Mouse (Mus musculus): ENCODE measurements around the gene Lrrk1. TPM values are rescaled to one million over a fixed set of nuclear protein-coding genes. Genes with fewer than 3 reads are reported as not detected.

Lrrk1 gene
- total RNA-seq (2021), result 10 to 100 TPM; 20.2 to 20.9 TPM
- long read RNA-seq, experiment 1, full-length matches to known transcripts, result 4 of 9 reads
- long read RNA-seq, experiment 1, partial matches to known transcripts, result 2 of 9 reads
- long read RNA-seq, experiment 1, other reads (novel, unspliced or antisense), result 3 of 9 reads
- long read RNA-seq, experiment 2, full-length matches to known transcripts, result 1 of 6 reads
- long read RNA-seq, experiment 2, partial matches to known transcripts, result 4 of 6 reads
- long read RNA-seq, experiment 2, other reads (novel, unspliced or antisense), result 1 of 6 reads

- DNase-seq (ENCODE audit: low spot score in 2 of 2), result peak; percentile 28 to 30
Measured at GRCm38 (mm10) chr7:66387813-66388521, at the start of gene Lrrk1. TSS of gene Lrrk1 (minus strand) at chr7:66388350.

- DNase-seq (ENCODE audit: low spot score in 2 of 2), result peak in 1 of 2 experiments; percentile 34
Measured at GRCm38 (mm10) chr7:66434453-66434935, 46.3 kb upstream of the Lrrk1 start.

GRCm38 (mm10) chr7:66427437-66428161 is 39.4 kb upstream of the Lrrk1 start, which contains the start of gene Aldh1a3:
TSS of gene Aldh1a3 (minus strand) at chr7:66427517.
- no peak for DNase-seq (ENCODE audit: low spot score in 2 of 2)

- DNase-seq (ENCODE audit: low spot score in 2 of 2), result no peak
Measured at GRCm38 (mm10) chr7:66427053-66427436, 38.9 kb upstream of the Lrrk1 start.

GRCm38 (mm10) chr7:66421903-66422302 is 33.8 kb upstream of the Lrrk1 start:
- no peak for DNase-seq (ENCODE audit: low spot score in 2 of 2)

GRCm38 (mm10) chr7:66418981-66419380 is 30.8 kb upstream of the Lrrk1 start:
- DNase-seq (ENCODE audit: low spot score in 2 of 2), result peak in 1 of 2 experiments; percentile 28

- no peak for DNase-seq (ENCODE audit: low spot score in 2 of 2)
Measured at GRCm38 (mm10) chr7:66416829-66417228, 28.7 kb upstream of the Lrrk1 start.

GRCm38 (mm10) chr7:66413093-66413492 is 24.9 kb upstream of the Lrrk1 start:
- no peak for DNase-seq (ENCODE audit: low spot score in 2 of 2)

GRCm38 (mm10) chr7:66409433-66409832 is 21.3 kb upstream of the Lrrk1 start:
- no peak for DNase-seq (ENCODE audit: low spot score in 2 of 2)

- DNase-seq (ENCODE audit: low spot score in 2 of 2), result no peak
Measured at GRCm38 (mm10) chr7:66406971-66407370, 18.8 kb upstream of the Lrrk1 start.

- no peak for DNase-seq (ENCODE audit: low spot score in 2 of 2)
Measured at GRCm38 (mm10) chr7:66405951-66406721, 18.0 kb upstream of the Lrrk1 start.

GRCm38 (mm10) chr7:66405541-66405940 is 17.4 kb upstream of the Lrrk1 start:
- no peak for DNase-seq (ENCODE audit: low spot score in 2 of 2)

GRCm38 (mm10) chr7:66404802-66405201 is 16.7 kb upstream of the Lrrk1 start:
- no peak for DNase-seq (ENCODE audit: low spot score in 2 of 2)

GRCm38 (mm10) chr7:66404141-66404540 is 16.0 kb upstream of the Lrrk1 start:
- no peak for DNase-seq (ENCODE audit: low spot score in 2 of 2)

- DNase-seq (ENCODE audit: low spot score in 2 of 2), result no peak
Measured at GRCm38 (mm10) chr7:66402876-66403275, 14.7 kb upstream of the Lrrk1 start.

GRCm38 (mm10) chr7:66401605-66402004 is 13.5 kb upstream of the Lrrk1 start:
- DNase-seq (ENCODE audit: low spot score in 2 of 2), result no peak

GRCm38 (mm10) chr7:66397288-66397687 is 9.1 kb upstream of the Lrrk1 start:
- DNase-seq (ENCODE audit: low spot score in 2 of 2), result no peak

- peak in 1 of 2 experiments; percentile 36 for DNase-seq (ENCODE audit: low spot score in 2 of 2)
Measured at GRCm38 (mm10) chr7:66388621-66389532, 727 bp upstream of the Lrrk1 start.

- no peak for DNase-seq (ENCODE audit: low spot score in 2 of 2)
Measured at GRCm38 (mm10) chr7:66387419-66387812, 734 bp downstream of the Lrrk1 start.

- DNase-seq (ENCODE audit: low spot score in 2 of 2), result no peak
Measured at GRCm38 (mm10) chr7:66386411-66386810, 1.7 kb downstream of the Lrrk1 start.

All from adrenal gland, postnatal 4 days (tissue).